Mouse (Mus musculus): ENCODE results near the gene Fgfr2.

The Fgfr2 gene

DNA sequence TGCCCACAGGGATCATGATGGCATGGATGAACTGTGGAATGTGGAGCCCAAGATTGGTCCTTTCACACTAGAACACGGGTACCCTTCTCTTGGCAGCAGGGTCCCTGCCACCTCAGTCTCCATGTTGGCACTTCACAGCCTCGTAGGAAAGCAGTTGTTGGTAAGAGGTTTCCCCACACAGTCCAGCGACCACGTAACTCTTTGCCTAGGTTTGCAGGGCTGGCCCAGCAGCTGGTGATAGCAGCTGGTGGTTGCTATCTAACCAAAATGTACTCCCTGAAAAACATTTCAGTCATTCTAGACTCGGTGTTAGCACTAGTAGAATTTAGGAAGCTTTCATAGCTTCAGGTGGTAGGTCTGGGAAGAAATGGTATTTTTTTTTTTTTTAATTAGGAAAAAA is 2464.0 kb downstream of the Fgfr2 start:
- DNase-seq, result no peak

DNA sequence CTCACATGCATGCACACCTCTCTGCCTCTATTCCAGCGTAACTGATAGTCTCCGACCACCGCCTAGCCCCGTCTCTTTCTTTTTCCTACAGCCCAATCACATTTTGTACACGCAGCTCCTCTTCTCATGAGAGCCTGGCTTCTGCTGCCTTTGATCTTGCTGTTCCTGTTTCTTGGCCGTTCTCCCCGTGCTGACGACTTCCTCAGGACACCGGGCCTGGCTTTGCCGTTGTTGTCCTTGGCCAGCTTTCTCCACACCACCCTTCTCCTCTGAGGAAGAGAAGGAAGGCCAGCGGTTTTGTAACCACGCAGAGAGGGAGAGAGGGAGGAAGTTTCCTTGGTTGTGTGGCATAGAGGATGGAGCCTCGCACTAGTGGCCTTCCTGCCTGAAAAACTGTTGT is 2465.4 kb downstream of the Fgfr2 start:
- no peak for DNase-seq

DNA sequence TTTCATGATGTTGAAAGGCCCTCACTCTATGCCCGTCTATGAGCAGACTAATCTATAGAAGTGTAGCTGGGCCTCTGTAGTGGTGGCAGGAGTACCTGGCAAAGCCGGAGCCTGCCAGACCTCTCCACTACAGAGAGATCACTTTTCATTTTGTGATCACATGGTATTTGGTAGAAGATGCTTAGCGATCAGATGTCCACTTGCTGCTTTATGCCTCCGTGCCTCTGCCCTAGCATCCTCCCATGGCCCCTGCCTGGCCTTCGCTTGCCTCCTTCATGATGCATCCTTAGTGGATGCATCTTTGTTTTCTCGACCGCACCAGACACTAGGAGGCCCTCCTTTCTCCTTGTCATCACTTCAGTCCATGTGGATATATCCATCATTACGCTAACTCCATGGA is 2466.2 kb downstream of the Fgfr2 start:
- DNase-seq, result no peak

DNA sequence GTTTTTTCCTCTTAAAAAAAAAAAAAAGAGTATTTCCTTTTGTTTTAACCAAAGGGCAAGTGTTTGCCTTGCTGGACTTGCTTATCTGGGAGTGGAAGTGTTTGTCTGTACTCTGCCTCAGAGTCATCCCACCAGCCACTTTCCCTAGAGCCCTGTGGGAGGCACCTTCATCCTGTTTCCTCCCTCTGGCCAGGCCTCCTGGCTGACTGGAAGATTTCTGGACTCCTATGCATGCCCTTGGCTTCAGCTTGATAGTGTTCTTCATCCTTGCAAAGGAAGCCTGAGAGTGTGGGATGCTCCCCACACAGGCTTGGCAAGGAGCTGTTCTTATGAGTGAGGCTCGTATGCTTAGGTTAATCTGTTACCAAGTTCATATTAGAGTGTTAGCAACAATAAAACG is 2468.6 kb downstream of the Fgfr2 start:
- peak; percentile 21 for DNase-seq

DNA sequence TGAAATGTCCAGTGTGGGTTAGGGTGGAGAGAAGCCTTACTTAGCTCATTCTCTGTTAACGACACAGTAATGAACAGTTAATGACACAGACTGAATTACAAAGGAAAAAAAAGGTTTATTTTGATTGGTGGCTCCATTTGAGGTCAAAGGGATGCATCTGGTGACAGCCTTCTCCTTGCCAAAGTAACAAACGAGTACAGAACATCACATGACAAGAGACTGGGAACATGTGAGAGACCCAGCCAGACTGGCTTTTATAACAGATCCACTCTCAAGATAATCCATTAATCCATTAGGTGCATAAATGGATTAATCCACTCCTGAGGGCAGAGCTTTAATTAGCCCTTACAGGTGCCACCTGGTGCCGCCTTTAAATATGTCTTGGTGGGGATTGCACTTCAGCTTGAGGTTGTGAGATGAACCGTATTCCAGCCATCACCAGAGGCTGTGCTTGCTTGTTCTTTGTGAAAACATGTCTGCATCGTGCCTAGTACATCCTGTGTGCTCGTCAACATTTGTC is 2470.1 kb downstream of the Fgfr2 start:
- no peak for DNase-seq

DNA sequence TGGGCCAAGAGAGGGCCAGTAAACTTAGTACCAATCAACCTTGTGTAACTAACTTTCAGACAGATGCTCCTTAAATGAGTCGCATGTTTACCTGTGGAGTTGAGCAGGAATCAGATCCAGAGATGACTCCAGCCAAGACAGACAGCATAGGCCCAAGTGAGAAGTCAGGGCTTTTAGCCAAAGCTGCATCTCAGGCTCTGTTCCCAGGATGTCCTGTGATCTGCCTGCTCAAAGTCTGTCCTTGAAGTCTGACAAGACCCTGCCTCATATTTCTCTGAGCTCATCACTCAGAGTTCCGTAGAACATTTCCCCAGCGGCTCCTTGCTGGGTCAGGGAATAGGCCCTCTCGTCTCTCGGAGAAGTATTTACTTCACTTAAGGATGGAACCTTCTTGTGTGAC is 2472.5 kb downstream of the Fgfr2 start:
- DNase-seq, result no peak

DNA sequence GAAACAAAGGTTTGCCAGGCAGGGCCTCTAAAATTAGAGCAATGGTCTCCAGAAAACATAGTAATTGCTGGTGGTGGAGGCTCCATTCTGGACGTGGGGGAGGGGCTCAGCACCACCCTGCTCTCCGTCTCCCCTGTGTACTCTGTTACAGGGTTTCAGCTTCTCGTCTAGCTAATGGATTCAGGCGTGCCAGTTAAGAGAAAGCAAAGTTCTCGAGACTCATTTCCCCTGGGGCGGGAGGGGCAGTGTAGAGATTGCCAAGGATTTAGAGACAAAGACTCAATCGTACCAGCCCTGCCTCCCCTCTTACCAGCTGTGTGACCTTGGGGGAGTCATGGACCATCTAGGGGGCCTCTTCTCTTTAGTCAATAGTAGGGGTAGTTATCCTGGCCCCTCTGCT is 2473.9 kb downstream of the Fgfr2 start:
- no peak for DNase-seq

DNA sequence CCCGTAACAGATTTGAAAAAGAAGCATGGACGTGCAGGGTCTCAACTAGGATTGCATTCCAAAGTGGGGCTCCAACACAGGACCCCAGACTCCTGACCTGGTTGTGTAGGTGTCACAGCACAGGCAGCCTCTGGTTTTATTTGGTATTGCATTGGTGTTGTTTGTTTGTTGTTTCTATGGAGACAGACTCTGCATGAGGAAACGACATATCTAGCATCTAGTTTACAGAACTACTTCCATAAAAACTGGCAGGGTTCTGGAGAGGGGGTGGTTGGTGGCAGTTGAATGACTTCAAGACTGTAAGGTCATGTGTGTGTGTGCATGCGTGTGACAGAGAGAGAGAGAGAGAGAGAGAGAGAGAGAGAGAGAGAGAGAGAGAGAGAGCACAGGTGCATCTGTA is 2475.1 kb downstream of the Fgfr2 start:
- no peak for DNase-seq

DNA sequence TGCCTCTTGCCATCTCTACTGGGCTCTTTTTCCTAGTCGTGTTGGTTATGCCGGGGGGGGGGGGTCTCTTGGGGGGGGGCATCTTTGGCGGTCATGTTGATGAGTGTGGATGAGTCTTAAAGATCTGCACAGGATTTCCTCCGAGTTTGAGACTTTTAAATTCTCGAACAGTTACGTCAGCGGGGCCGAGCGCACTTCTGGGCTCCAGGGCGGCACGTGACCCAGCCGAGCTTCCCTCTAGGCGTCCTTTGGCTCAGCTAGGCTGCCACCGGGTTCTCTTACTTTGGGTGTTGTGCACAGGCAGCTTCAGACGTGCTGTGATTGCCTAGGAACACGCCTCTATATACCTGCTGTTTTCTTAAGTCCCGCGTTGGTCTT is 2476.4 kb downstream of the Fgfr2 start:
- peak; percentile 67 for DNase-seq

DNA sequence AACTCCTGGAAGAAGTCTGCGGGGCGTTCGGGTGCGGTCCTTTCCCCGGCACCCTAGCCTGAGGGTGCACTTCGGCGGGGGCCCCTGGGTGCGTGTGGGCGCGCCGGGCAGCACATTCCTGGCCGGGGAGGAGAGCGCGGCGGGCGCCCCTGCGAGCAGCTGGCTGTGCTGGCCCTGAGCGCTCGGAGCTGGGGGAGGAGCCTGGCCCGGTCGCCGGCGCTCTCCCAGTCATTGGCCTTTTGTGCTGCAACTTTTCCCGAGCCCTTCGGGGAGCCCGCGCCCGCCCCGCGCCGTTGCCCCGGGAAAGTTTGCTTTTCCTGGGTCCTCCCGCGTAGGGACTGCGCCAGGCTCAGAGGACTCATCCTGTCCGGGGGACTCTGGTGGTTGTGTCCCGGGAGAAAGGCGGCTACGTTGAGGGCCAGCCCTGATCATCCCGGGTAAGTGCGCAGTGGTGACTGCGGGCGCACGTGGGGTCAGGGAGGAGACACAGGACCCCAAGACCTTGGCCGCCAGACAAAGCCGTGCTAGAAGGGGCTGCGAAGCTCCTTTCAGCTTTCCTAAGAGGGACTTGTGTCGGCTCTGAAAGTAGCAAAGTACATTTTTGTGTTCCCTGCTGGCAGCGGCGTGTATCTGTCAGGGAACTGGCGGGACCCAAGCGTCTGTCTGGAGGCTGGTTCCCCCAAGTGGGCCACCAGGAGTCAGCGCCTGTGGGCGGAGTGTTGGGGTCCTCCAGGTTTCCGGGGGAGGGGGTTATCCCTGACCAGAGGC is 2477.0 kb downstream of the Fgfr2 start:
- peak; percentile 68 for DNase-seq

DNA sequence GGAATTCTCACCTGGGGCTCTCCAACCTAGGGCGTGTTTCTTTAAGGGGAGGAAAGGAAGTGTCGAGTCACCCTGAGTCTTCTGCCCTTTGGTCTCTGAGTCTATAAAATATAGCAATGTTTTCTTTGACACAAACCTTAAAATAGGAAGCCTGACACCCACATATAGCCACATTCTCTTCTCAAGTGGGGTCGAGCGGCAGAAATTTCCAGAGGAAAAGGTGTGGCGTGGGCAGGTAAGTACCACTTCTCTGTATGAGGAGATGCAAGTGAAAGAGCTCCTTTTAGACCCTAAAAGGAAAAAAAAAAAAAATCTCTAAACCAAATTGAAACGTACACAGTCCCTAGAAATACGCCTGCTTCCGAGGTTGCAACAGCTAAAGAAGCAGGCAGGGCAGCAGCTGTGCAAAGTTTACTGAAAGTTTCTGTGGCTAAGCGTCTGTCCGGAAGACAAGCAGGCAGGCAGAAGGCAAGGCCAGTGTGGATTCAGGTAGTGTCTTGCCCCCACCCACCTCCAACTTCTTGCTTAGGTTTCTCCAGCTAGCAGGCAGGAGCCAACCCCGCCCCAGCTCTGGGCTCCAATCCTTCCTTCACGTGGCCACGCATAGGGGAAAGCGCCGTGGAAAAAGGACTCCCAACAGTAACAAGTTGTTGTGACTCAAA is 2477.7 kb downstream of the Fgfr2 start:
- peak; percentile 34 for DNase-seq

DNA sequence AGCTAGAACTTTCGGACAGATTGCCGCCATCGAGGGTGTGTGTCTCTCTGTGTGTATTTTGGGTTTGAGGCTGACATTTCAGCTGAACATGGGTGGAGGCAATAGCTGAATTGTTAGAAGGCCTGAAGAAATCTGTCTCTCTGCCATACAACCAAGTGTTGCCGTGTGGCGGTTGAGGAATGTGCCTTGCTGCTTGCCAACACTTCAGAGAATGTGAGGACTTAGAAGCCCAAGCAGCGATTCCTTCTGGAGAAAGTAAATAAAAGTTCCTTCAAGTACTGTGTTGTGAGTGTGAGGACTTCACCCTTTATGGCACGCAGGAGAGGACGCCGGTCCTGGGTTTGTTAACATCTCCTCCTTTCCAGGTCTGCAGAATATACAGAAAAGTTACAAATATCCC is 2482.5 kb downstream of the Fgfr2 start:
- DNase-seq, result no peak

DNA sequence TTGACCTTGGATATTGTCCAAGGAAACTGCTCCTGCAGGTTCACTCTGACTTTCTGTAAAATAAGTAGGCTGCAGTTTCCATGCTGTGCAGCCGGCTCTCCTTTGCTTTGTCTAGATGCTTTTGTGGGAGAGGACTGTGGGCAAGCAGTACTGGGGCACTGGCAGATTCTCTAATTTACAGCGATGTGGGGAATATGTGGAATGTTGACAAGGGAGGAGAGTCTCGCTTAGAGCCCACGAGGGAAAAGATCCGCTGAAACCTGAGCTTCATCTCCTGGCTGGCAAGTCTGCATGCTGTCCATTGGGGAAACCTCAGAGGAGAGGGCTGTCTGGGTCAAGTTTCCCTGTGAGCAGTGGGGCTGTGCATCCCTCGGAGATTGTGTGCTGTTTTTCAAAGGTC is 2485.3 kb downstream of the Fgfr2 start:
- DNase-seq, result no peak

DNA sequence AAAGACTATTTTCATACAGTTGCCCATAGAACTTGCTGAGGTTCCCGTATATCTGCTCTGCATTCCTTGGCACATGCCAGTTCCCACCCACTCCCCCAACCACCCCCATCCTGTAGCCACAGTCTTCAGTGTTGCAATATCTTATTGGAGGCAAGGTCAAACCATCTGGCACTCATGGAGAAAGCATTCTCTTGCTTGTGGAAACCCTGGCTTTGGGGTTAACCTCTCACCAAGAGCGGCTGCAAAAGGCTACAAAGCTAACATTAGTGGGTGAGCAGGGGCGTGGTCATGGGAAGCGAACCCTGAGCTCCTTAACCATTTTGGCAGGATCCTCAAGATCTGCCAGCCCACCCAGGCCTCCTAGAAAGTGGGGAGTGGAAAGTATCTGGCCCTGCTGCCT is 2486.2 kb downstream of the Fgfr2 start:
- DNase-seq, result no peak

DNA sequence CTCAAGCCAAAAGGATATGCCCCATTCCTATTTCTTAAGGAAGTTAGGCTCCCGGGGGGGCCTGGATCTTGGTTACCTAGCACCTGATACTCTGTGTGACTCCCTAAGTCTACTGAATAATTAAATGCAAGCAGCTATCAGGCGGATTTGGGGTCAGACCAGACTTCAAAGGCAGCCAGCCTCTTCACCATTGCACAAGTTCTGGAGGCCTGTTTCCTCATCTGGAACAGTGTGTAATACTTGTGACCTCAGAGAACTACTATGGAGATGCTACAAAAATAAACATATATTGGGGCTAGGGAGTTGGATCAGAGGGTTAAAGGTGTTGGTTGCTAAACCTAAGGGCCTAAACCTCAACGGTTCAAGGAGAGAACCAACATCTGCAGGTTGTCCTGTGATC is 2486.9 kb downstream of the Fgfr2 start:
- no peak for DNase-seq

DNA sequence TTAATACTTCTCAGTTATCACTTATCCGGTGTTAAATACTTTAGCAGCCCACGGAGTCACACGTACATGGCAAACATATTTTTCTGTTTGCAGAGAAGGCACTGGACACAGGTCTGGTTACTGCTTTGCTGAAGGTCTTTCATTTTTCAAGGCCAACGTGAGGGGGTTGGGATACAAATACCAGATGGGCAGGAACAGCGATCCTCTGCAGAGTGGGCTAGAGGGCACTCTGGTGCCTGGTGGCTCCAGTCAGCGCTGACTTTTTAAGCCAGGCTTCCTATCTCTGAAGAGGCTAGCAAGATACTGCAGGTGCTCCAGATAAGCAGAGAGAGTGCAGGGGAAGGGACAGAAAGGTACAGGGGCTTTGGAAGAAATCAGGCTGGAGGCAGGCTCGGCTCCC is 2487.9 kb downstream of the Fgfr2 start:
- no peak for DNase-seq

DNA sequence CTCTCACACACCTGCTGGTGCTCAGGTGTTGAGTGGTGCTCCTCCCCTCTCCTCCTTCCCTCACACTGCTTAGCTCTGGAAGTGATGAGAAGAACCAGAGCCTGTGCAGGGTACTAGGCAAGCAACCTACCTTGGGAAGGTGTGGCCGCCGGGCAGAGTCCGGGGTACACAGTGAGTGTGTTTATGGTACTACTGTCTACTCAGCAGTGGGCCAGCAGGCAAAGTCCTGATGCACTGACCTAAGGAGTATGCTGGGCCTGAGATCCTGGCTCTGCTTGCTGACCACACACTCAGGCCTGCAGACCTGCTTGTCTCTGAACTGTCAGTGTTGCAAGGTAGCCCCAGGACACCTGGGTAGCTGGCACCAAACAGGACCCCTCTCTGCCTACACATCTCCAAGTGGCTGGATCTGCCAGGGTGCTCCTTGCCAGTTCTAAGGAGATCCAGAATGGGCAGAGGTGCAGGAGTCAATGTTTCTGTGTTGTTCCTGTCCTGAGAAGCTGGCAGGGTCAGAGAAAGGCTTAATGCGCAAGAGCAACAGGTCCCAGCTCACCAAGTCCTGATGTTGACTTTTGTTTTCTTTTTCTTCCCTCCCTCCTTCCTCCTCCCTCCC is 2488.8 kb downstream of the Fgfr2 start:
- DNase-seq, result no peak

DNA sequence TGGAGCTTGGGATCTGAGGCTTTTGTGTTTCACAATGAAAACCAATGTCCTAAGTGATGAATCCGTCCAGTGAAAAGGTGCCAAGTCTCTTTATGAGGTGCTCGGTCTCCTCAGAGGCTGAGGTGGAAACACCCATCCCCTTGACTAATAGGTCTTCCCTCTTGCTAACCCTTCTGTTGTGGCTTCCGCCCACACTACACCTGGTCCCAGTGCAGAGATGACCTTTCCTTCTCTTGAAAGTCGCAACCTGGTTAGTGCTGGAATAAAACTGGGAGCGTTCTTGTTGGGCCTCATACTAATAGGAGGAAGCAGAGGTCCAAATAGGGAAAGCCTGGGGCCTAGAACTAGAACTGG is 2490.8 kb downstream of the Fgfr2 start:
- no peak for DNase-seq

DNA sequence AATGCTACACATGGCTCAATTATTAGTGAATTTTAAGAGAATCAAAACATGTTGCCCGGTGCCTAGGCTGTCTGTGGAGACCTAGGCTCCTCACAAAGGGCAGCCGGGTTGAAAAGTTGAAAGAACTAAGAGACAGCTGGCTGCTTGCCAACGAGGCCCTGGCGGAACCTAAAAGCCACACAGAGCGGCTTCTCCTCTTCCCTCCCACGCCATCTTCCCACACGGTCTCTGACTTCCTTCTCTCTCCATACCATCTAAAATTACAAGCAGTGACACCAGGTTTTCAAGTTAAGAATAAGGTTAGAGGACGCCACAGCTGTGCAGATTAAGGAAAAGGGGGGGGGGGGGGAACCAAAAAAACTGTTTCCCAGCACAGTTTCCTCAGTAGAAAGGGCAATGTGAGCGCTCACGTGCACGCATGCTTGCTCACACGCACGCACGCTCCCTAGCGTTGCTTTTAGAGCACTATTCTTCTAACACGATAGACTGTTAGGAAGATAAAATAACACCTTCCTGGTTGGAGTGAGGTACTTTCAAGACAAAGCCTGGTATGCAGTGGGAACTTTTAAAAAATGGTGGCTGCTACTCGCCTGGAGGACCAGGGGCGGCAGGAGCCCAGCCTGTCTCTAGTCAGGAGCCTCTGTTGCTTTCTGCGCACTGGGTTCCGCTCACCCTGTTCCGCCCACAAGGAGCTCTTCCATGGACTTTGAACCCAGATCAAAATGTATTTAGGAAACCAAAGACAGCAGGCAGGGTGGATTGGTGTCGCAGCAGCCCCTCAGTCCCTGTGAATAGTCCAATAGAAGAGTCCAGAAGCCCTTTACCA is 2491.4 kb downstream of the Fgfr2 start:
- DNase-seq, result peak; percentile 44

DNA sequence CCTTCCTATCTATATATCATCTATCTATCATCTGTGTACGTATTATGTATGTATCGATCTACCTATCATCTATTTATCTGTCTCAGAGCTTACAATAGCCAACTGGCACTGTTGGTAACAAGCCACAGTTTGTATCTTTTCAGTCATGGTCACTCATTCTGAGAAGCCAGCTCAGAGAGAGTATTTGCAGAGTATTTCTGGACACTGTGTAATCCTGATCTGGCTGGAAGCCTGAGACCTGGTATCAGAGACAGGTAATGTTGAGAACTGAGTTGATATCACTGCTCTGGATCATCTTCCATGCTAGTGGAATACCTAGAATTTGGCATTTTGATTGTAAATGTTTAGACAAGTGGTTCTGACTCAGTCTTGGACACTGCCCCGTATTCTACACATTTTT is 2492.2 kb downstream of the Fgfr2 start:
- DNase-seq, result no peak

DNA sequence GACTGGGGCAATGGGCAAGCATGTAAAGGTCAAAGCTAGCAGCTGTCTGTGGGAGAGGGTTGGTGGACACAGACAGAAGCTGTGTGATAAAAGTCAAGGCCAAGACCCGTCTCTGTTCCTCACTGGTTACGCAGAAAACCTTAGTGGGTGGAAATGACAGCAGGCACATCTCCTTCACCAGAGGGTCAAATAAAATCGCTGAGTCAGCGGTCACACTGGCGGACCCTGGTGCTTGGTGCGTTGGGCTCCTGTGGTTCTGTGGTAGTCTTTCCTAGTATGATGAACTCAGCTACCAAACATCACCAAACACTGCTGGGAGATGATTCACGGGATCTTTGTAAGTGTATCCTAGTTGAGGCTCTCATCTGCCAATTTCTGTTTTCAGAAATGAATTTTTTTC is 2493.2 kb downstream of the Fgfr2 start:
- DNase-seq, result no peak

DNA sequence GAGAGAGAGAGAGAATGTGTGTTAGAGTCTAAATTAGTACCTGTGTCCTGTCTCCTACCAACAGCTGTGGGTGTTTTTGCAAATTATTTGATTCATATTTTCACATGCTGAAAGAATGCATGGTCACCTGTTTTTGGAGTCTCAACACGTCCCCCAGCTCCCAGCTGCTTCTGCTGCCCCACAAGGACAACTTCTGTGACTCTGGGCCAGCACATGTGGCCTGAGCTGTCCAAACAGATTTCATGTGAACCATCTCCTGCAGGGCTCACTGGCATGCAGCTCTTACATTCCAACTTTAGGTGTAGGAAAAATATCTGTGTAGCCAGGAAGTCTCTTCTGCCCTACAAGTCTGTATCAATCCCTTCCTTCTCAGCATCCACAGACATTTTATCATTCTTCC is 2494.5 kb downstream of the Fgfr2 start:
- no peak for DNase-seq

DNA sequence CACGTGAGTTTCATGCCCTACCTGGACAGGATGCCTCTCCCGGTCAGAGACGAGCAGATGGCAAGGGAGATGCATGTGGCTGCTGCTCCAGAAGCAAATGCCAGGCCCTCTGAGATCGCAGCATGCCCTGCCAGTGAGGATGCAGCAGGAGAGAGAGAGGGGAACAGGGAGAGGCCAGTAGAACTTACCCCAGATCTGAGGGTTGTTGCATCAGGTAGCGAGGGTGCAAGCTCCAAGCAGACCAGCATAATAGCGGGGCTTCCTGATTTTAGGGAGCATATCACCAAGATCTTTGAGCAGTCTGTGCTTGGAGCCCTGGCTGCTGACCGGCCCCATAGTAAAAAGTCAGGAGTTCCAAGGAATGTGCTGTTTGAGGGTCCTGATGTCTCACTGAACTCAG is 2497.8 kb downstream of the Fgfr2 start:
- DNase-seq, result no peak
